Mouse (Mus musculus) testis, adult 2 months (tissue): ENCODE measurements at regions not wholly inside any gene's neighbourhood (a gene's known extent, or its start where the extent isn't known, plus 50 kb on each side); places are given as distances from the start of the nearest gene placed in this dataset.
"Not testable (repeated sequence)": the region's sequence is repeated elsewhere in the genome, so short reads cannot be mapped to it uniquely, and the experiment has no call there.

Experiments used
- H3K27ac ChIP-seq: fragments of 200-500 bp; 2 replicates; pipeline ENCODE4 v1.5.1; 2012; ENCODE audit warnings: low read depth, low read length; ENCODE audit not compliant: control insufficient read depth, insufficient read depth
- H3K27me3 ChIP-seq: fragments of 200-500 bp; 2 replicates; pipeline ENCODE4 v1.6.1; 2012; ENCODE audit warnings: mild to moderate bottlenecking, low read length, moderate library complexity; ENCODE audit not compliant: control insufficient read depth, insufficient read depth
- H3K36me3 ChIP-seq: fragments of 200-500 bp; 2 replicates; pipeline ENCODE4 v1.6.1; 2012; ENCODE audit warnings: mild to moderate bottlenecking, low read length; ENCODE audit not compliant: control insufficient read depth, insufficient read depth
- H3K4me1 ChIP-seq: fragments of 200-500 bp; 2 replicates; pipeline ENCODE4 v1.6.1; 2012; ENCODE audit warnings: low read length; ENCODE audit not compliant: control insufficient read depth, insufficient read depth
- H3K4me3 ChIP-seq: fragments of 200-500 bp; 2 replicates; pipeline ENCODE4 v1.5.1; 2012; ENCODE audit warnings: low read depth, mild to moderate bottlenecking, low read length, moderate library complexity, mixed read lengths; ENCODE audit not compliant: control insufficient read depth
- CTCF ChIP-seq: fragments of 200-500 bp; IDR thresholded peaks from 2 replicates; pipeline ENCODE4 v1.5.1; 2012; ENCODE audit warnings: low read depth, mild to moderate bottlenecking, inconsistent platforms, low read length, moderate library complexity; ENCODE audit not compliant: control insufficient read depth, insufficient read depth, insufficient replicate concordance
- POLR2A ChIP-seq: fragments of 200-500 bp; IDR thresholded peaks from 2 replicates; pipeline ENCODE4 v1.6.1; 2012; ENCODE audit warnings: low read depth, mild to moderate bottlenecking, inconsistent platforms, low read length, moderate library complexity; ENCODE audit not compliant: control insufficient read depth

DNA sequence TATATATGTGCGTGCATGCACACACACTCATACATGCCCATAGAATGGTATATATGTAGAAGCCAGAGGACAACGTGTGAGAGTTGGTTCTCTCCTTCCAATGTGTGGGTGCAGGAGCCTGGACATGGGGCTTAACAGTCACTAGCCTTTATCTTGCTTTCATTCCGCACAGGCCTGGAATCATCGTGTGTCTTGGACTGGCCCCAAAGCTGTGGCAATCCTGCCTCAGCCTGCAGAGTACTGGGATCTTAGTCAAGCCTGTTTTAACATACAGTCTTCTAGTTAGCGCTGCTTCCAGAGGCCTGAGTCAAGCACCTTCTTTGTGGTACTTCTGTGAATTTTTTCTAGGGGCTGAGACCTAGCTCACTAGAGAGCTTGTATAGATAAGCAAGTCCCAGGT is 85.8 kb downstream of the Xrcc2 start:
- H3K27me3 ChIP-seq: no peaks in the 10 kb centered on the region
- no peak overlapping the region for H3K27ac ChIP-seq
- no peak for TF ChIP-seq POLR2A
- TF ChIP-seq CTCF: no peak
- H3K36me3 ChIP-seq: no peaks in the 10 kb centered on the region
- no peaks in the 10 kb centered on the region for H3K4me1 ChIP-seq
- H3K4me3 ChIP-seq: no peak overlapping the region

DNA sequence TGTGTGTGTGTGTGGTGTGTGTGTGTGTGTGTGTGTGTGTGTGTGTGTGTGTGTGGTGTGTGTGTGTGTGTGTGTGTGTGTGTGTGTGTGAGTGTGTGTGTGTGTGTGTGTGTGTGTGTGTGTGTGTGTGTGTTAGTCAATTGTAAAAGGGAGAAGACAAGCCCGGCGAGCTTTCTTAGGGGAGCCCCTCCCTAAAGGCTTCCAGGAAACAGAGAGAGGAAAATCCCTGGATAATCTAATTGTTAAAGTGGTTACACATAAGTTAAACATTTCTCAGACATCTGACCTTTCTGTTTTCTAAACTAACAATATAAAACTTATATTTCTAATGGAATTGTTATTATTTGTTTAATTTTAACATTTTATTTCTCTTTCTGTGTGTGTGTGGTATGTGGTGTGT is 86.3 kb downstream of the Xrcc2 start:
- H3K27me3 ChIP-seq, H3K4me3 ChIP-seq, H3K4me1 ChIP-seq, H3K27ac ChIP-seq, H3K36me3 ChIP-seq: not testable (repeated sequence)

DNA sequence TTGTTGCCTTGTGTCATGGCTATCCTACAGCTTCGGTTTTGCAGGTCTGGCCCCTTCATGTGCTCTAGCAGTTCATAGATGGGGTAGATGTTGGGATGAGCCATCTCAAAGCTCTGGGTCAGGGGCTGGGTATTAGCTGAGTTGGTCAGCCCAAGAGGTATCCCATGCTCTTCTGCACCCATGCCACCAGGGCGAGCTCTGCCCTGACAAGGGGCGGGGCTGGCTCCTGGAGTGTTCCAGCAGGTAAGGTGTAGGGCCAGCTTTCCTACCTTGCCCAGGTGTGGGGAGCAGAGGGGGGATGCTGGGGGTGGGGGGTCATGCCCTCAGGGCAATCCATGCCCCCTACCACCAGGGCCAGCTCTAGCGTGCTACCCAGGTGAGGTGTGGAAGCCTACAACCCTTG is 91.0 kb downstream of the Xrcc2 start:
- Histone ChIP-seq H3K36me3 (no peaks in the 10 kb centered on the region), H3K27me3 (no peaks in the 10 kb centered on the region), H3K4me1 (no peaks in the 10 kb centered on the region; the same call in 1 of the 2 replicates), H3K27ac (no peak overlapping the region), H3K4me3 (no peak overlapping the region)
- TF ChIP-seq CTCF (no peak), POLR2A (no peak)

DNA sequence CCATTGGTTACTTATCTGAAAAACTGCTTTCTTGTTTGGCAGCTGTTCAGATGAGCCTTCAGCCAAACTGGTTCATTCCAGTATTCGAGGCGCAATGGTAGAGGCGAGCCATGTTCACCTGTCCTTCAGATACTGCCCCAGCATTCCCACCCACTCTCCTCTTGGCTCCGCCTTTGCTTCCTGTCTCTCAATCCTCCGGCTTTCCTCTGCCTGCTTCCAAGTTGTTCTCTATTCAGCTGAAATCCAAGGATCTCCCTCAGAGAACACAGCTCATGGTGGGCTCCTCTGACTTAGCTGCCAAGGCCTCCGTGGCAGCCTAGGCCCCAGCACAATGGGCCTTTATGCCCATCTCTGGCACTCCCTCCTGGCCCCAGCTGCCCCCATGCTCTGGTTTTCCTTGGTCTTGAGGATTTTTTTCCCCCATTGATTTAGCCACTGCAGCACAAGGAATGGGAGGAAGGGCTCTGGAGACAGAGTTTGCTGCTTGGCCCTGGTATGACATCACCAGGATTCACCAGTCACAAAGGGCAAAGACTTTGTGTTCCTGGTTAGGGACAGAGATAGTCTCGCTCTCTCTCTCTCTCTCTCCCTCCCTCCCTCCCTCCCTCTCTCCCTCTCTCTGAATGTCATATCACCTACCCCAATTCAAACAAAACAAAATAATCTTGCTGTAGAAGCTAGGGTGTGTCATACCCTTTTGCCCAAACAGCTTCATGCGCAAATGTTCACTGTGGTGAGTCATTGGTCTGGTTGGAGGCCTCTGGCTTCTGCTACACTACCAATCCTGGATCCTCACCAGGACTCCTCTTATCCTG is 91.6 kb downstream of the Xrcc2 start:
- Histone ChIP-seq H3K36me3 (no peaks in the 10 kb centered on the region), H3K27me3 (no peaks in the 10 kb centered on the region), H3K27ac (no peak overlapping the region), H3K4me3 (no peak overlapping the region), H3K4me1 (no peaks in the 10 kb centered on the region; the same call in 1 of the 2 replicates)
- TF ChIP-seq POLR2A (no peak), CTCF (no peak)

DNA sequence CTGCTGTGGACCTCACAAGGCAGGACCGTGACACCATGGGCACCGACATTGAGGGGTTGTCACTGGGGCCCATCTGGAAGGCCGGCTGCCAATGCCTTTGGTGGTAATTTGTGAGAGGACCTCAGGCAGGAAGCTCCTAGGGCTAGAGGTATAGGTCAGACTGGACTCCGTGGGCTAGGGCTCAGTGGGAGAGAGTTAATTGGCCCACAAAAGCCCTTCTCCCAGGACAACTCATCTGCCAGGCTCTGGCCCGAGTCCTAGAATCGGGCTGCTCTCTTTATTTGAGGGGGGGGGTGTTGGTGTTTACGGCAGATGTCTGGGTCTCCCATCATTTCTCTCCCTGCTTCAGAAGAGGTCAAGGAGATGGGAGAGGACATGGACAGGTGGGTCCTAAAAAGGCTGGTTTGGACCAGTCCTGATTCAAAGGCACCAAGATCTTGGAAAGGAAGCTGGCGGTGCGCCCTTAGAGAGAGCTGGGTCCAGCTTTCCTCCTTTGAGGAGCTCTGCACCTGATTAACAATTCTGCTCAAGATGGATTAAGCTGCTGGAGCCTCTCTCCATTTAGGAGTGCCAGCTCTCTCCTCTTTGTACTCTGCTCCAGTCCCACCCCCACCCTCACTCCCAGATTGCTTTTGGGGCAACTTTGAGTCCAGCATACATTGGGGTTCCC is 93.5 kb downstream of the Xrcc2 start:
- Histone ChIP-seq H3K27ac (no peak overlapping the region), H3K4me3 (no peak overlapping the region), H3K4me1 (no peaks in the 10 kb centered on the region; the same call in 1 of the 2 replicates), H3K27me3 (no peaks in the 10 kb centered on the region), H3K36me3 (no peaks in the 10 kb centered on the region)
- TF ChIP-seq POLR2A (no peak), CTCF (no peak)

DNA sequence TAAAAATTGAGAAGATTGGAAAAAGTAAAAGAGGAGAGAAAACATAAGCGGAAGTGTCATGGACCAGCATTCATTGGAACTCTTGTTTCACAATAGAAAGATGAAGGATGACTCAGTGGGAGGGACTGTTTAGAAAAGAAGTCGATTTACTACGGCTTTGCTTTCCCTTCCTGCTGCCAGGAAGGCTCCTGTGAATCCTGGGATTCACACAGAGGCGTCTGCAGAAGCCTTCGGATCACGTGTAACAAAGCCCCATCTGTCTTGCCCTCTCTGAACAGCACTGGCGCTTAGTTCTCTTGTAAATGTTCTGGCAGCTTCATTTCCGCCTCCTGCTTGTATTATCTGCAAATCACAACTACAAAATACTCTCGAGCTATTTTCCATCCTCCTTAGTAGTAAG is 94.0 kb downstream of the Cct8l1 start:
- TF ChIP-seq POLR2A (no peak), CTCF (no peak)
- no peak overlapping the region for H3K4me3 ChIP-seq
- H3K4me1 ChIP-seq: no peaks in the 10 kb centered on the region; the same call in 1 of the 2 replicates
- no peaks in the 10 kb centered on the region for H3K36me3 ChIP-seq
- no peaks in the 10 kb centered on the region for H3K27me3 ChIP-seq
- no peak overlapping the region for H3K27ac ChIP-seq

DNA sequence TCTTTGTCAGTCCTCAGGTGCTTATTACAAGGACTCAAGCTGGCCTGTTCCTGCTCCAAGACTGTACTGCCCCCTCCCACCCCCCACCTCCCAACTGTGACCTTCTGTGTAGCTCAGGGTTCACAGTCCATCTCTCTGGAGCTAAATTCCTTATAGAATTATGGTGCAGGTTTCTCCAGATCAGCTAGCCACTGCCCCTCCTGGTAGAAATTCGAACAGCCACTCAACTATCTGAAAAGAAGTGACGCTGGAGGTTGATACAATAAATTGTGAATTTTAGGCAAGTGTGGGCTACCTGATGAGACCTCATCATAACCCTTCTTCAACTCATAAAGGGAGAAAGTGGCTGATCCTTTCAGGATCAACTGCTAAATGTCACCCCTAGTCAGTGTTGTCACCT is 86.3 kb downstream of the Cct8l1 start:
- H3K4me1 ChIP-seq: no peaks in the 10 kb centered on the region
- TF ChIP-seq POLR2A (no peak), CTCF (no peak)

More for the DNA sequence above, 86.3 kb downstream of the Cct8l1 start:
- H3K36me3 ChIP-seq: no peaks in the 10 kb centered on the region
- H3K27me3 ChIP-seq: no peaks in the 10 kb centered on the region
- H3K27ac ChIP-seq: no peak overlapping the region
- no peak overlapping the region for H3K4me3 ChIP-seq
